Mouse (Mus musculus) hindbrain, embryonic 12.5 days (tissue): ENCODE results near the gene Sergef. TPM values are rescaled to one million over a fixed set of nuclear protein-coding genes. Genes with fewer than 3 reads are reported as not detected.
"Not testable (repeated sequence)": the region's sequence is repeated elsewhere in the genome, so short reads cannot be mapped to it uniquely, and the experiment has no call there.

Experiments used
- ATAC-seq: fragments of 200-750 bp; cut with Nextera tagmentation; 2 replicates; pipeline ENCODE4 v1.8.0; 2017; ENCODE audit warnings: moderate TSS enrichment; ENCODE audit not compliant: low FRiP score
- H3K27ac ChIP-seq: fragments of 300-500 bp; sonication (generic); 2 replicates; pipeline ENCODE4 v1.5.1; 2016; ENCODE audit warnings: mild to moderate bottlenecking
- H3K27me3 ChIP-seq: fragments of 300-500 bp; sonication (generic); 2 replicates; pipeline ENCODE4 v1.6.1; 2016; ENCODE audit warnings: mild to moderate bottlenecking
- H3K36me3 ChIP-seq: fragments of 300-500 bp; sonication (generic); 2 replicates; pipeline ENCODE4 v1.6.1; 2016; ENCODE audit warnings: mild to moderate bottlenecking
- H3K4me1 ChIP-seq: fragments of 300-500 bp; sonication (generic); 2 replicates; pipeline ENCODE4 v1.6.1; 2016
- H3K4me2 ChIP-seq: fragments of 300-500 bp; sonication (generic); replicated peaks from 2 replicates; pipeline ENCODE4 v1.6.1; 2016; ENCODE audit warnings: mild to moderate bottlenecking
- H3K4me3 ChIP-seq: fragments of 300-500 bp; sonication (generic); 2 replicates; pipeline ENCODE4 v1.5.1; 2016; ENCODE audit warnings: mild to moderate bottlenecking
- H3K9ac ChIP-seq: fragments of 300-500 bp; sonication (generic); 2 replicates; pipeline ENCODE4 v1.6.1; 2016; ENCODE audit warnings: mild to moderate bottlenecking, moderate library complexity
- H3K9me3 ChIP-seq: fragments of 300-500 bp; sonication (generic); replicated peaks from 2 replicates; pipeline ENCODE4 v1.6.1; 2016; ENCODE audit warnings: mild to moderate bottlenecking
- WGBS: fragments of 180-500 bp; shearing (Covaris S2); methylation state at CpG from one replicate; pipeline ENCODE4 v1.1.7; 2016; 5-methylcytosine and 5-hydroxymethylcytosine counted together
- polyA plus RNA-seq: library from polyadenylated mRNA; unstranded; fragments of >200 nt; fragmentation: Nextera tagmentation; extraction: Ambion mirVana; gene quantifications from 2 replicates; pipeline ENCODE4 v1.2.1, GENCODE M21; 2016

Gene Sergef
- 18.9 and 20.3 TPM in 2 replicates for polyA plus RNA-seq

GRCm38 (mm10) chr7:46639692-46640031 is at the start of gene Sergef:
TSS of gene Sergef (minus strand) at chr7:46639807.
- peak within 1 kb of the TSS; percentile 85 for H3K4me2 ChIP-seq
- WGBS: under 1% methylated on average over 30 of the region's 30 CpGs
- H3K27me3 ChIP-seq: peaks cover 6% of the 10 kb centered on the region; the same call in 1 of the 2 replicates
- peaks cover 10% of the 10 kb centered on the region for H3K4me1 ChIP-seq
- H3K36me3 ChIP-seq: 0 out of 2 replicates have a peak, but pooled peaks cover 2% of the 10 kb centered on the region
- peak within 1 kb of the TSS; percentile 73 for H3K9ac ChIP-seq
- ATAC-seq: peak; percentile 96
- H3K9me3 ChIP-seq: no peaks in the 10 kb centered on the region
- peak within 1 kb of the TSS; percentile 67 for H3K4me3 ChIP-seq
- peak within 1 kb of the TSS; percentile 81 for H3K27ac ChIP-seq

- ATAC-seq: no peak
- 82% methylated on average over 5 of the region's 5 CpGs for WGBS
- Histone ChIP-seq H3K27ac (no peak overlapping the region), H3K4me1 (no peaks in the 10 kb centered on the region), H3K4me2 (no peak overlapping the region), H3K9me3 (no peaks in the 10 kb centered on the region), H3K4me3 (no peak overlapping the region), H3K9ac (no peak overlapping the region), H3K36me3 (peaks cover 37% of the 10 kb centered on the region), H3K27me3 (no peaks in the 10 kb centered on the region)
These were observed 47.2 kb upstream of the Sergef start for GRCm38 (mm10) chr7:46686827-46687226.

GRCm38 (mm10) chr7:46680732-46681131 is 41.1 kb upstream of the Sergef start:
- Histone ChIP-seq H3K9ac (no peak overlapping the region), H3K4me1 (no peaks in the 10 kb centered on the region), H3K36me3 (no peaks in the 10 kb centered on the region), H3K27me3 (no peaks in the 10 kb centered on the region), H3K9me3 (no peaks in the 10 kb centered on the region), H3K27ac (no peak overlapping the region), H3K4me2 (no peak overlapping the region), H3K4me3 (no peak overlapping the region)
- ATAC-seq: no peak

- not testable (repeated sequence) for H3K27ac ChIP-seq, H3K4me3 ChIP-seq, H3K36me3 ChIP-seq, H3K4me2 ChIP-seq, H3K4me1 ChIP-seq, H3K27me3 ChIP-seq, H3K9ac ChIP-seq, H3K9me3 ChIP-seq, ATAC-seq
- 85% methylated on average over 7 of the region's 7 CpGs for WGBS
These were observed 39.4 kb upstream of the Sergef start for GRCm38 (mm10) chr7:46679044-46679443.

GRCm38 (mm10) chr7:46678417-46678816 is 38.8 kb upstream of the Sergef start:
- no peaks in the 10 kb centered on the region for H3K4me1 ChIP-seq
- H3K9ac ChIP-seq: no peak overlapping the region
- H3K36me3 ChIP-seq: no peaks in the 10 kb centered on the region
- H3K4me3 ChIP-seq: no peak overlapping the region
- no peaks in the 10 kb centered on the region for H3K9me3 ChIP-seq
- H3K4me2 ChIP-seq: no peak overlapping the region
- no peaks in the 10 kb centered on the region for H3K27me3 ChIP-seq
- WGBS: 95% methylated on average over 3 of the region's 3 CpGs
- H3K27ac ChIP-seq: no peak overlapping the region
- no peak for ATAC-seq

- WGBS: 73% methylated on average over 5 of the region's 5 CpGs
These were observed 37.3 kb upstream of the Sergef start for GRCm38 (mm10) chr7:46676808-46677360.

GRCm38 (mm10) chr7:46675886-46676285 is 36.3 kb upstream of the Sergef start:
- Histone ChIP-seq H3K4me1 (no peaks in the 10 kb centered on the region), H3K4me3 (no peak overlapping the region), H3K9ac (no peak overlapping the region), H3K27me3 (no peaks in the 10 kb centered on the region), H3K9me3 (no peaks in the 10 kb centered on the region), H3K36me3 (no peaks in the 10 kb centered on the region), H3K4me2 (no peak overlapping the region), H3K27ac (no peak overlapping the region)
- 86% methylated on average over 8 of the region's 8 CpGs for WGBS
- ATAC-seq: no peak

More at GRCm38 (mm10) chr7:46676808-46677360, 37.3 kb upstream of the Sergef start:
- H3K9ac ChIP-seq: no peak overlapping the region
- no peak overlapping the region for H3K4me3 ChIP-seq
- H3K4me2 ChIP-seq: no peak overlapping the region
- no peaks in the 10 kb centered on the region for H3K27me3 ChIP-seq
- no peak for ATAC-seq
- H3K9me3 ChIP-seq: no peaks in the 10 kb centered on the region
- H3K27ac ChIP-seq: no peak overlapping the region
- H3K4me1 ChIP-seq: no peaks in the 10 kb centered on the region
- H3K36me3 ChIP-seq: no peaks in the 10 kb centered on the region

- H3K9me3 ChIP-seq: no peaks in the 10 kb centered on the region
- H3K9ac ChIP-seq: no peak overlapping the region
- no peaks in the 10 kb centered on the region for H3K36me3 ChIP-seq
- no peak overlapping the region for H3K4me2 ChIP-seq
- H3K4me1 ChIP-seq: no peaks in the 10 kb centered on the region
- no peak overlapping the region for H3K4me3 ChIP-seq
- ATAC-seq: no peak
- H3K27ac ChIP-seq: no peak overlapping the region
- WGBS: 89% methylated on average over 7 of the region's 7 CpGs
- no peaks in the 10 kb centered on the region for H3K27me3 ChIP-seq
These were observed 35.5 kb upstream of the Sergef start for GRCm38 (mm10) chr7:46675061-46675460.

- no peak within 1 kb of the TSS for H3K9ac ChIP-seq
These were observed 32.6 kb upstream of the Sergef start, which contains the start of gene Tph1 for GRCm38 (mm10) chr7:46672160-46672672. TSS of gene Tph1 (minus strand) at chr7:46672537.

GRCm38 (mm10) chr7:46667256-46667655 is 27.6 kb upstream of the Sergef start:
- no peaks in the 10 kb centered on the region for H3K9me3 ChIP-seq
- under 1% methylated on average over 21 of the region's 21 CpGs for WGBS
- H3K27ac ChIP-seq: no peak overlapping the region
- no peak overlapping the region for H3K9ac ChIP-seq
- H3K4me3 ChIP-seq: 0 out of 2 replicates have a peak overlapping the region, but pooled peaks have one; percentile 15
- peak overlapping the region; percentile 45 for H3K4me2 ChIP-seq
- H3K27me3 ChIP-seq: peaks cover 21% of the 10 kb centered on the region
- H3K36me3 ChIP-seq: no peaks in the 10 kb centered on the region
- peaks cover 4% of the 10 kb centered on the region; the same call in 1 of the 2 replicates for H3K4me1 ChIP-seq
- no peak for ATAC-seq

More at GRCm38 (mm10) chr7:46672160-46672672, 32.6 kb upstream of the Sergef start, which contains the start of gene Tph1:
- Histone ChIP-seq H3K4me3 (no peak within 1 kb of the TSS), H3K9me3 (no peaks in the 10 kb centered on the region), H3K36me3 (no peaks in the 10 kb centered on the region), H3K4me1 (peaks cover 2% of the 10 kb centered on the region; the same call in 1 of the 2 replicates), H3K27ac (no peak within 1 kb of the TSS), H3K27me3 (peaks cover 1% of the 10 kb centered on the region), H3K4me2 (no peak within 1 kb of the TSS)
- WGBS: 65% methylated on average over 10 of the region's 10 CpGs
- ATAC-seq: no peak

- Histone ChIP-seq H3K4me1 (peaks cover 8% of the 10 kb centered on the region; the same call in 1 of the 2 replicates), H3K27me3 (peaks cover 26% of the 10 kb centered on the region), H3K4me3 (no peak overlapping the region), H3K27ac (no peak overlapping the region), H3K9ac (no peak overlapping the region), H3K36me3 (no peaks in the 10 kb centered on the region), H3K4me2 (no peak overlapping the region), H3K9me3 (no peaks in the 10 kb centered on the region)
- ATAC-seq: no peak
- WGBS: 43% methylated on average over 9 of the region's 9 CpGs
These were observed 25.6 kb upstream of the Sergef start for GRCm38 (mm10) chr7:46665236-46665635.

GRCm38 (mm10) chr7:46661591-46662090 is 22.0 kb upstream of the Sergef start:
- Histone ChIP-seq H3K36me3 (no peaks in the 10 kb centered on the region), H3K27ac (no peak overlapping the region), H3K4me1 (peaks cover 4% of the 10 kb centered on the region; the same call in 1 of the 2 replicates), H3K4me2 (peak overlapping the region; percentile 40), H3K9ac (no peak overlapping the region), H3K4me3 (0 out of 2 replicates have a peak overlapping the region, but pooled peaks have one; percentile 4), H3K27me3 (peaks cover 19% of the 10 kb centered on the region), H3K9me3 (no peaks in the 10 kb centered on the region)
- no peak for ATAC-seq
- 17% methylated on average over 18 of the region's 18 CpGs for WGBS

GRCm38 (mm10) chr7:46652279-46652678 is 12.7 kb upstream of the Sergef start:
- H3K27me3 ChIP-seq: no peaks in the 10 kb centered on the region
- no peak overlapping the region for H3K27ac ChIP-seq
- H3K4me2 ChIP-seq: no peak overlapping the region
- no peak overlapping the region for H3K9ac ChIP-seq
- H3K9me3 ChIP-seq: no peaks in the 10 kb centered on the region
- WGBS: 91% methylated on average over 2 of the region's 2 CpGs
- no peaks in the 10 kb centered on the region for H3K4me1 ChIP-seq
- no peaks in the 10 kb centered on the region for H3K36me3 ChIP-seq
- H3K4me3 ChIP-seq: no peak overlapping the region
- ATAC-seq: no peak
